Mouse (Mus musculus) ovary, postnatal 10 days (tissue): Measurements from ENCODE around the gene Moap1.

Source experiments
- DNase-seq: peaks from one replicate; pipeline ENCODE4 v3.0.0; 2022; ENCODE audit warnings: low spot score

Moap1 gene

GRCm38 (mm10) chr12:102740285-102740684 is 3.2 kb downstream of the Moap1 start:
- DNase-seq, result no peak

- no peak for DNase-seq
Measured at GRCm38 (mm10) chr12:102739096-102739495, 4.4 kb downstream of the Moap1 start.

GRCm38 (mm10) chr12:102733381-102733780 is 10.1 kb downstream of the Moap1 start:
- no peak for DNase-seq

GRCm38 (mm10) chr12:102730798-102731619 is 12.5 kb downstream of the Moap1 start:
- DNase-seq, result no peak

GRCm38 (mm10) chr12:102729855-102730797 is 13.3 kb downstream of the Moap1 start:
- DNase-seq, result no peak

GRCm38 (mm10) chr12:102725761-102726175 is 17.7 kb downstream of the Moap1 start:
- DNase-seq, result no peak

- DNase-seq, result no peak
Measured at GRCm38 (mm10) chr12:102725146-102725545, 18.3 kb downstream of the Moap1 start.

GRCm38 (mm10) chr12:102723861-102724260 is 19.6 kb downstream of the Moap1 start:
- no peak for DNase-seq

GRCm38 (mm10) chr12:102722966-102723365 is 20.5 kb downstream of the Moap1 start:
- DNase-seq, result no peak

GRCm38 (mm10) chr12:102722451-102722850 is 21.0 kb downstream of the Moap1 start:
- no peak for DNase-seq

GRCm38 (mm10) chr12:102719552-102720315 is 23.7 kb downstream of the Moap1 start:
- no peak for DNase-seq

- no peak for DNase-seq
Measured at GRCm38 (mm10) chr12:102714654-102715395, 28.6 kb downstream of the Moap1 start.

- no peak for DNase-seq
Measured at GRCm38 (mm10) chr12:102714116-102714515, 29.3 kb downstream of the Moap1 start.

GRCm38 (mm10) chr12:102713153-102713865 is 30.2 kb downstream of the Moap1 start:
- no peak for DNase-seq

GRCm38 (mm10) chr12:102710851-102711375 is 32.5 kb downstream of the Moap1 start:
- no peak for DNase-seq

GRCm38 (mm10) chr12:102709896-102710295 is 33.6 kb downstream of the Moap1 start:
- no peak for DNase-seq

GRCm38 (mm10) chr12:102708220-102708619 is 35.2 kb downstream of the Moap1 start:
- no peak for DNase-seq

- no peak for DNase-seq
Measured at GRCm38 (mm10) chr12:102706833-102707463, 36.5 kb downstream of the Moap1 start.

- no peak for DNase-seq
Measured at GRCm38 (mm10) chr12:102705906-102706640, 37.4 kb downstream of the Moap1 start.
